Mouse (Mus musculus) 3T3-L1 (cell line): ENCODE measurements at regions not wholly inside any gene's neighbourhood (a gene's known extent, or its start where the extent isn't known, plus 50 kb on each side); places are given as distances from the start of the nearest gene placed in this dataset.

Experiments
- DNase-seq: peaks from one replicate; pipeline ENCODE4 v3.0.0-alpha.2; 2015; ENCODE audit warnings: low read depth, low spot score

DNA sequence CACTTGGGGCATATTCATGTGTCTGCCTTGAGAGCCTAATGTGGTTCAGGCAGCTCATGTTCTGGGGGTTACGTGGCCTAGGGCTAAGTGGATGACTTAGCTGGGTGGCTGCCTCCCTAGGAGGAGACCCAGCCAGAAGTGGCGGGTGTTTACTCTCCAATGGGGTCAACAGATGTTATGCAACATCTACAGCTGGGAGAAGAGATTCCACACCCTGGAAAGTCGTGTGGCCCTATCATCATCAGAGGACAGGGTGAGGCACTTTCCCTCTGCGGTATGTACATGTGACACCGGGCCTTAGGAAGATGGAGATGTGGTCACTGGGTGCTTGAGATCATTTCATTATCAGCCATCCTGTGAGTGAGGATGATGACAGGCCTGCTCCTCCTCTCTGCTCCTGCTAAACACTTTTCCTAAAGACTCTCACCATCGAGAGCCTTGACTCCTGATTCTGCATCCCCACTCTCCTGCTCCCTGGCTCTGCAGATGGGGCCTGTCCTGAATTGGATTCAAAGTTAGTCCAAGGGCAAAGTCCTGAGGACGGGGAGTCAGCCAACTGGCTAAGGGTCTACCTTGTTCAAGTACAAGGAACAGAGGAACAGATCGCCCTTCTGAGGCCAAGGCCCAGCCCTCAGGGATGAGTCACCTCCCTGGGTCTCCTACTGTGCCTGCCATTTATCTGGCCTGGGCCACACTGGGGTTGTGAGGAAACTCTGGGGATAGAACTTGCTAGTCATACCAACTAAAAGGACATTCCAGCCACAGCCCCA lies 99.8 kb upstream of the Cops8 start:
- peak; percentile 45 for DNase-seq

GRCm38 (mm10) chr1:90504583-90505080 lies 98.1 kb upstream of the Cops8 start:
- no peak for DNase-seq

GRCm38 (mm10) chr1:90505599-90505998 lies 97.2 kb upstream of the Cops8 start:
- peak; percentile 40 for DNase-seq

DNA sequence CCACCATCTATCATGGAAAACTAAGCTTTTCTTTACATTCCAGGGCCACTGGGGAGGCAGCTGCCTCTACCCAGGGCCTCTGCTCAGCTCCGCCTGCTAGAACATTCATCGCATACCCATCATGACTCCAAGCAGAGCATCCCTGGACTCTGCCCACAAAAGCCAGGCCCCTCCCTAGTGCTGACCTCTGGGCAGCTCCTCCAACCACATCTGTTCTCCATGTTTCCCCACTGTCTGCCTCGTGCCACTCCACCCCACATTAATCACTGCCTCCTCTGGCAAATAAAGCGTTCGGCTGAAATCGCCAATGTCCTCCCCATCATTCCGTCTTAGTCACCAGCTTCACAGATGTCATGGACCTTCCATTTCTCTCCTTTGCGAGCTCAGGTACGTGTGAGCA lies 96.2 kb upstream of the Cops8 start:
- peak; percentile 77 for DNase-seq

- peak; percentile 42 for DNase-seq
Measured at GRCm38 (mm10) chr1:90509371-90509770, 93.4 kb upstream of the Cops8 start.

DNA sequence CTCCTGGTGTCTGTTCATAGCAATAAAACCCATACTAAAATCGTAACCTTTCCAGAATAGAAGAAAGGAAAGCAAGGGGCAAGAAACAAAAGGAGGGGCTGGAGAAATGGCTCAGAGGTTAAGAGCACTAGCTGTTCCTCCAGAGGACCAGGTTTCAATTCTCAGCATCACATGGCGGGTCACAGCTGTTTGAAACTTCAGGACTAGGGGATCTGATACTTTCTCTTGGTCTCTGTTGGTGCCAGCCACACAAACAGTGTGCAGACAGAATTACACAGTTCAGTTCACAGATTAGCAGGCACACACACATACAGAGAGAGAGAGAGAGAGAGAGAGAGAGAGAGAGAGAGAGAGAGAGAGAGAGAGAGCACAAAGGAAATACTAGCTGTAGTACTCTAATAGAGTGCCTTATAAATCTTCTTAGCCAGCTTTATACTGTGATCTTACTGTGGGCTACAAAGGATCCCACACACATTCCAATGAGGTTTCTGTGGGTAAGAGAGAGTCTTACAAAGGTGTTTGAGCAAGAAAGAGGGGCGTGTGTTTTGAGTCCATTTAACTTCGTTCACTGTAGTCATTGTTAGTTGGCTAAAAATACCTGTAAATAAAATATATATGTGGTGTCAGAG lies 89.2 kb upstream of the Cops8 start:
- no peak for DNase-seq

DNA sequence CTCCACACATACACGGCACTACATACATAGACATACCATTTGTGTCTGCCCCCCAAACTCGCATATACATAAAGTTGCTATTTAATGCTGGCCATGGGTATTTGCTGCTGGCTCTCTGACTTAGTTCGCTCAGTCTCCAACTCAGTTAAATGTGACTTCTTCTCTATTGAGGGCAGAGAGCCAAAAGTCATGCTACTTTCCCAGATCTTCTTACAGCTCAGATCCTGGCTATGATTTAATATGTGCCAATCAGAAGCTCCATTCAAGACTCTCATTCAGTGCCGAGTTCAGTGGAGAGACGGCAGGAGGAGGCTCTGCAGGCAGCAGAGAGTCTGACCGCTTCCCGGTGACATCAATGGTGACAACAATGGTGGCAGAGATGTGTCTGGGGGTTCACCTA lies 88.6 kb upstream of the Cops8 start:
- DNase-seq = no peak

- DNase-seq = peak; percentile 27
Measured at GRCm38 (mm10) chr1:90518584-90519265, 84.1 kb upstream of the Cops8 start.

DNA sequence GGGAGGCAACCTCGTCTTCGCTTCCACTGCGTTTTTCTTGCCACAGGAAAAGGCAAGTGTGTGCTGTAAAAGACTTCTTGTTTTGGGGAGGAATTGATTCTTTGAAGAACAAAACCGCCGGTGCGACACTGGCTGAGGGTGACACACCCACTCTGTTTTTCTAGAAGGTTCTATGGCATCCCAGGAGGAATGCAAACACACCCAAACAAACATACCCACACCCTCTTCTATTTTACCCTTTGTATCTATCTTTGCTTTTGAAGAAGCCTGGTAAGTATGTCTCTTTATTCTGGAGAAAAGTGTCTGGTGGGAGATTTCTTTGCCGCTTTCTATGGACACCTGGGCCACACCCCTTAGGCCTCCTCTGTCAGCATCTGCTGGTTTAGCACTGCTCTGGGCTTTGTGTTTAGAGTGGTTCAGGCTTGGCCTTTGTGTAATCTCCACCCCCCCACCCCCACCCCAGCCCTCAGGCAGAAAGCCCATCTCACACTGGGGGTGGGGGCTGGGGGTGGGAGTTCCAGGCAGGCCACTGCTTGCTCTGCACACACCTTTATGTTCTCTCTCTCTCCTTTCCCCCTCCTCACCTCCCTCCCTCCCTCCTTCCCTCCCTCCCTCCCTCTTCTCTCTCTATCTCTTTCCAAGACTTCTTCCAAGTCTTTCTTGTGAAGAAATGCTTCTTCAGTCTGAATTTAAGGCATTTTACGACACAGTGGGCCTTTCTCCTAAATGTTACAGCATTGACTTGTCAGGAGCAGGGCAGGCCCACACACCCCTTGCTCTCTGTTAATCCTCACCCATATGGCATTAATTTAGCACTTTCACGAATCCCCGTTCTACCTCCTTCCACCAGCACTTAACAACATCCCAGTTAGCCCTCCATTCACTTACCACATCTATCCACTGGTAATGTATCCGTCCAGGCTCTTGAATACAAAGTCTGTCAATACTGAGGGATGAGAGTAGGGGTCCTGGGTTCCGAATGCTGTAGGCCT lies 83.2 kb upstream of the Cops8 start:
- no peak for DNase-seq

DNA sequence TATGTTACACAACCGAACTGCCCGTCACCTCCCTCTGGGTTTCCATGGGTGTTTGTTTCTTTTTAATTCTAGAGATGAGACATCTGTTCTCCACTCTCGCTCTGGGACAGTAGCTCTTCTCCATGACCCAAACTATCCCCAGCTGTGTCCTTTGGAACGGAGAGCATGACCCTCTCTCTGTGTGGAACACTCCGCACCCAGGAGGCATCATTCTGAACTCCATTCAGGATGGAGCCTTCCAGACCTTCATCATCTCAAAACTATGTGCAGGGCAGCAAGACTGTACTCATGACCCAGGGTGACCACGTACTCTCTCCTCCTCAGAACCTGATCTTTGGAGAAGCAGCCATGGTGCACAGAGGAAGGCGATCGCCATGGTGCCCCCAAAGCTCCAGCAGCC lies 80.5 kb upstream of the Cops8 start:
- no peak for DNase-seq

GRCm38 (mm10) chr1:90524641-90525220 lies 78.0 kb upstream of the Cops8 start:
- no peak for DNase-seq

GRCm38 (mm10) chr1:90526311-90526710 lies 76.5 kb upstream of the Cops8 start:
- no peak for DNase-seq

DNA sequence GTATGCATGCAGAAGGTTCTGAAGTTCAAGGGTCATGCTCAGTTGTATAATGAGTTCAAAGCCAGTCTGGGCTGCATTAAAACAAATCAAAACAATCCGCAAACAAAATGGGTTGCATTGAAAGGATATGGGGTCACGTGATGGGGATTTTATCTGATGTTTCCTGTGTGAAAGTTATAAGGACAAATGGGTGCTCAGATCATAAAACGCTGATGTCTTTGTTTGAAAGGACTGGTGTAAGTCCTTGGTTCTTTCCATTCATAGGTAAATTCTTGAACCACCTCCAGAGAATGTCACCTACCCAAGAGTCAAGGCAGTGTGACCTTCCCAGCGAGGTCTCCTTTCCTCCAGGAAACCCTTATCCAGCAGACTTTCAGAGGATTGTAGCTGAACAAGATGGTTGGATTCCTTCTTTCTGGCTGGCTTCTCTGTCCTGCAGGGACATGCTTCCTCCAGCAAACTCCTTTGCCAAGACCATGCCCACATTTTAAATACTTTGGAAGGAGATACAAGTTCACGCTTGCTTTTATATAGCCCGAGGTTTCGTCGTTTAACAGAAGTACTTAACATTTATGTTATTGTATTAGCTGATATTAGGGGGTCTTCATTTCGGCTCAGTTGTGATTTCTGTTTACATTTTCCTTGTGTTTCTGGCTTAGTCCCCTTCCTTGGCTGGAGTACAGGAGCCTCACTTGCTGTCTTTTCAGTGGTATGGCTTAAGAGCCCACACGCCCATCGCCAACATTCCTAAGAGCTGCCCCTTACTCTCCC lies 74.6 kb upstream of the Cops8 start:
- no peak for DNase-seq

GRCm38 (mm10) chr1:90533481-90533880 lies 69.3 kb upstream of the Cops8 start:
- no peak for DNase-seq

DNA sequence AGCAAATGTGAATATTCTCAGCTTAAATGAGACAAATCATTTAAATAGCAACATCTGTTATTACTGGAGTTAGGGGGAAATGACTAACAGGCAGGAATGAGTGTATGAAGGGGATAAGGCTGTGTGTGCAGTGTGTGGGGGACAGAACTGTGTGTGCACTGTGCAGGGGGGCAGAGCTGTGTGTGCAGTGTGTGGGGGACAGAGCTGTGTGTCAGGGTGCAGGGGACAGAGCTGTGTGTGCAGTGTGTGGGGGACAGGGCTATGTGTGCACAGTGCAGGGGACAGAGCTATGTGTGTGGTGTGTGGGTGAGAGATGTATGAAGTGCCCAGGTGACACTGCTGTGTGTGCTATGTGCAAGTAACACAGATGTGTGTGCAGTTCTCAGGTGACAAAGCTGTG lies 66.7 kb upstream of the Cops8 start:
- DNase-seq = no peak

- no peak for DNase-seq
Measured at GRCm38 (mm10) chr1:90543801-90544795, 58.7 kb upstream of the Cops8 start.

DNA sequence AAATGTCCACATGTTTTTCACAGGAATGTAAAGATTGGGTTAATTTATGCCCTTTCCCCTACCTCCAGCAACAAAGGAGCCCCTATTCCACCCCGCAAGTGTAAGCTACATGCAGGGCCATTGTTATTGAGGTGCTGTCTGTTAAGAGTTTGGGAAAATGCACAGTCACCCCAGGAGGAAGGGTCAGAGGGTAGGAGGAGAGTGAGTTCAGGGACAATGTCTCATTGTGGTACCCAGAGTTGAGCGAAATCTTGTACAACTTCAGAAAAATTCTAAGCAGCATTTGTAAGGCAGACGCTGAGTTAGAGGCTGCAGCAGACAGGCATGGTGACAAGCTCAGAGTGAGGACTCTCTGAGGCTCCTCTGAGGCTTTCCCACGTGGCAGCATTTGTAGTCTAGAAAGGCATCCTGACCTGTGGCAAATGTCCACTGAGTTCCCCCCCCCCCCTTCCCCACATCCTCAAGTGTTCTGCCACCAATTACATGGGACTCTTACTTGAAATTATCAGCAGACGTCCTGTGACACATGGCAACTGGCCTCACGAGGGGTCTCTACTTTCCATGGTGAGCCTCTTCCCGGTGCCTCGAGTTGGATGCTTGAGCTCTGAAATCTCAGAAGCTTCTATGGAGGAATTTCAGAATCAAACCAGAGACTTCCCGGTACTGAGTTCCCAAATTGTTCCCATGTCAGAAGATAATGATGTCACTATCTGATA lies 57.8 kb upstream of the Cops8 start:
- no peak for DNase-seq

GRCm38 (mm10) chr1:90552644-90553043 lies 50.1 kb upstream of the Cops8 start:
- DNase-seq = peak; percentile 14
